ENCODE assay signal across 8 mouse cellular contexts in the genomic region with DNA sequence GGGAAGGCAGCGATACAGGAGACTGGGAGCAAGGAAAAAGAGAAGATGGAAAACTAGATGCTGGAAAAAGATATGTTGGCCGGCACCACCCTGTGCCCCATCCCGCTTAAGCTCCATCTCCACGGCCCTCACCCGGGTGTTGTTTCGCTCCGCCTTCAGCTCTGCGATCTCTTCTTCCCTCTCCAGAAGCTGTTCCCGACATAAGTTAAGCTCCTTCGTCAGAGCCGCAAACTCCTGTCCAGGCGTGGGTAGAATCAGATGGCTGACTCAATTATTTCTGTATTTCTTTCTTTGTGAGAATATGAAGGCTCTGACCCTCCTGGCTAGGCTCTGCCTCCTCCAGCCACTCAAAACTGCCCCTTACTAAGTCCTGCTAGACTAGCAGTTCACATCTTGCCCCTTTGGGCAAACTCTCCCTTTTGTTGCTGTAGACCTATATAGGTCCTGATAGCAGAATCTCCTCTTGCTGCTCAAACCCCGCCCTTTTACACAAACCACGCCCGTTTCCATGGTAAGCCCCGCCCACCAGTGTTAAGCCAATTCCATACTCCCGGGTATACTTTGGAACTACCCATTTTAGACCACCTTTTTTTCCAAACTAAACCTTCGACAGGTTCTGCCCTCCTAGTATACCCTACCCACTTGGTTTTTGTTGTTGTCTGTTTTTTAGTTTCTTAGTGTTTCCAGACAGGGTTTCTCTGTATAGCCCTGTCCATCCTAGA. TPM values are rescaled to one million over a fixed set of nuclear protein-coding genes. Genes with fewer than 3 reads are reported as not detected.
DNase-seq lines count a peak whose midpoint lies in the region; ATAC-seq and TF ChIP-seq lines count a peak whose summit lies in the region.

No protein-coding gene starts in this region.

- no peak for TF ChIP-seq RAD21 in CH12.LX (IDR thresholded peaks at IDR 0.05; ENCODE audit: low read depth, low read length)

- no peak for TF ChIP-seq CTCF in CH12.LX (conservative IDR thresholded peaks at IDR 0.05 in 1 of 2, IDR thresholded peaks at IDR 0.05 in 1 of 2; ENCODE audit: low read depth in 2 of 2, low read length in 2 of 2)

- in situ Hi-C loops in CH12.LX (cut with MboI; ENCODE audit: low pct_ligation_motif_present, low pct_unique_long_range_greater_than_20kb, low sequenced_read_pairs), result no loop called here

- no peak overlapping the region for H3K27ac ChIP-seq in heart, embryonic 10.5 days
- no peak overlapping the region for H3K27ac ChIP-seq in CH12.LX (ENCODE audit: insufficient read depth, low read depth)
- H3K27ac ChIP-seq in forebrain, embryonic 10.5 days, result no peak overlapping the region
- no peak overlapping the region for H3K27ac ChIP-seq in limb, embryonic 14.5 days (replicated peaks; ENCODE audit: low read depth, low read length)

- H3K9ac ChIP-seq in CH12.LX (ENCODE audit: insufficient read depth, low read depth), result no peak overlapping the region
- no peak overlapping the region for H3K9ac ChIP-seq in limb, embryonic 14.5 days (ENCODE audit: low read depth, low read length, severe bottlenecking)

- H3K27me3 ChIP-seq in heart, embryonic 10.5 days (ENCODE audit: insufficient read depth, poor library complexity, severe bottlenecking), result peaks cover 93% of the 10 kb centered on the region
- H3K27me3 ChIP-seq in CH12.LX (replicated peaks), result peaks cover 71% of the 10 kb centered on the region
- H3K27me3 ChIP-seq in forebrain, embryonic 10.5 days (ENCODE audit: poor library complexity, severe bottlenecking), result peaks cover 68% of the 10 kb centered on the region
- peaks cover 53% of the 10 kb centered on the region for H3K27me3 ChIP-seq in limb, embryonic 14.5 days (ENCODE audit: control insufficient read depth, insufficient read depth, low read length)

- H3K4me2 ChIP-seq in CH12.LX (ENCODE audit: insufficient read depth, low read depth, poor library complexity, severe bottlenecking), result peak overlapping the region; percentile 4; the same call in 1 of the 2 replicates
- H3K4me2 ChIP-seq in limb, embryonic 14.5 days (replicated peaks; ENCODE audit: low read depth, low read length, severe bottlenecking), result peak overlapping the region; percentile 85; the same call in 1 of the 2 replicates

- 42% methylated on average over 18 of the region's 18 CpGs for WGBS in heart, embryonic 10.5 days
- 54% methylated on average over 18 of the region's 18 CpGs for WGBS in forebrain, embryonic 10.5 days
- WGBS in limb, embryonic 14.5 days, result 47% methylated on average over 18 of the region's 18 CpGs

- DNase-seq in heart, embryonic 10.5 days (ENCODE audit: low spot score), result no peak
- DNase-seq in heart, adult 9 months (ENCODE audit: low spot score in 2 of 2), result no peak
- DNase-seq in CH12.LX (ENCODE audit: extremely low read depth), result no peak
- DNase-seq in forebrain, embryonic 10.5 days (ENCODE audit: extremely low spot score, low spot score), result no peak
- no peak for DNase-seq in limb, embryonic 14.5 days (ENCODE audit: low spot score)
- DNase-seq in gastrocnemius, adult 18-20 months (ENCODE audit: low spot score), result no peak
- DNase-seq in kidney, adult 8-10 months, result no peak
- DNase-seq in adipocyte (ENCODE audit: low spot score), result no peak

- dilution Hi-C loops in CH12.LX (cut with MboI; ENCODE audit: extremely low pct_ligation_motif_present, extremely low pct_unique_long_range_greater_than_20kb, low sequenced_read_pairs), result no loop called here

- no peak for TF ChIP-seq POLR2A in CH12.LX (IDR thresholded peaks at IDR 0.05; ENCODE audit: low read depth, low read length)
- TF ChIP-seq POLR2A in limb, embryonic 14.5 days (IDR thresholded peaks at IDR 0.05; ENCODE audit: borderline replicate concordance, extremely low read depth, insufficient read depth, insufficient read length), result no peak

- peak overlapping the region; percentile 63; the same call in 1 of the 2 replicates for H3K4me3 ChIP-seq in heart, embryonic 10.5 days
- no peak overlapping the region for H3K4me3 ChIP-seq in CH12.LX (replicated peaks in 1 of 3; ENCODE audit: low read depth in 2 of 3, low read length in 2 of 3, poor library complexity in 1 of 3)
- peak overlapping the region; percentile 68 for H3K4me3 ChIP-seq in forebrain, embryonic 10.5 days
- H3K4me3 ChIP-seq in limb, embryonic 14.5 days (replicated peaks; ENCODE audit: low read length), result peak overlapping the region; percentile 46; the same call in 1 of the 2 replicates

- H3K9me3 ChIP-seq in heart, embryonic 10.5 days, result no peaks in the 10 kb centered on the region
- H3K9me3 ChIP-seq in CH12.LX (replicated peaks; ENCODE audit: low read length), result peaks cover 2% of the 10 kb centered on the region
- no peaks in the 10 kb centered on the region for H3K9me3 ChIP-seq in forebrain, embryonic 10.5 days
- H3K9me3 ChIP-seq in limb, embryonic 14.5 days (ENCODE audit: control insufficient read depth, low read length), result no peaks in the 10 kb centered on the region

- no peaks in the 10 kb centered on the region for H3K36me3 ChIP-seq in heart, embryonic 10.5 days
- no peaks in the 10 kb centered on the region for H3K36me3 ChIP-seq in CH12.LX (replicated peaks in 1 of 2; ENCODE audit: control insufficient read depth in 1 of 2, insufficient read depth in 1 of 2, low read length in 1 of 2)
- H3K36me3 ChIP-seq in forebrain, embryonic 10.5 days (replicated peaks), result peaks cover 11% of the 10 kb centered on the region; the same call in 1 of the 2 replicates
- no peaks in the 10 kb centered on the region for H3K36me3 ChIP-seq in limb, embryonic 14.5 days (ENCODE audit: control insufficient read depth, insufficient read depth, low read length)

- no peaks in the 10 kb centered on the region for H3K79me2 ChIP-seq in CH12.LX (replicated peaks; ENCODE audit: control insufficient read depth, extremely low read depth, insufficient read depth, poor library complexity, severe bottlenecking)

- peaks cover 22% of the 10 kb centered on the region for H3K4me1 ChIP-seq in heart, embryonic 10.5 days
- peaks cover 0 to 25% of the 10 kb centered on the region in 2 experiments; a peak in 2 of 4 replicates for H3K4me1 ChIP-seq in CH12.LX (ENCODE audit: control insufficient read depth in 1 of 2, insufficient read depth in 2 of 2)
- peaks cover 28% of the 10 kb centered on the region for H3K4me1 ChIP-seq in forebrain, embryonic 10.5 days
- peaks cover 4% of the 10 kb centered on the region; the same call in 1 of the 2 replicates for H3K4me1 ChIP-seq in limb, embryonic 14.5 days (ENCODE audit: control insufficient read depth, insufficient read depth, low read length)

- no peak for TF ChIP-seq EP300 in CH12.LX (IDR thresholded peaks at IDR 0.05; ENCODE audit: low read length)

- no peak for ATAC-seq in limb, embryonic 14.5 days (ENCODE audit: low FRiP score, low read depth)

TF ChIP-seq in CH12.LX, 34 proteins besides CTCF, POLR2A, EP300 and RAD21 (continues in another document):
- no peak for TF ChIP-seq HCFC1 (IDR thresholded peaks at IDR 0.05; ENCODE audit: low read depth, low read length)
- TF ChIP-seq SIN3A (IDR thresholded peaks at IDR 0.05; ENCODE audit: low read length), result no peak

RNA-seq across cellular contexts. Expression of a gene that starts 6.3 kb away (rescaled TPM):
- 2.4 and 2.9 TPM in 2 replicates for polyA plus RNA-seq in heart, embryonic 10.5 days (2016; fragmentation: Nextera tagmentation; extraction: Ambion mirVana)
- total RNA-seq in CH12.LX (2012; rRNA removed), result 1.5 and 1.9 TPM in 2 replicates
- total RNA-seq in CH12.LX (2014; rRNA removed), result 0.21 and 0.32 TPM in 2 replicates
- 0.57 and 0.61 TPM in 2 replicates for polyA plus RNA-seq in CH12.LX (2012; ENCODE audit: insufficient read length, low read depth)
- polyA plus RNA-seq in forebrain, embryonic 10.5 days (2016; fragmentation: Nextera tagmentation; extraction: Ambion mirVana), result 6.0 and 8.9 TPM in 2 replicates
- polyA plus RNA-seq in limb, embryonic 14.5 days (2012; rRNA removed), result 12.3 and 13.8 TPM in 2 replicates
- 8.4 and 9.0 TPM in 2 replicates for polyA plus RNA-seq in limb, embryonic 14.5 days (2014; fragmentation: Nextera tagmentation; extraction: Ambion mirVana)
- total RNA-seq in gastrocnemius, adult 18-20 months (2021), result under 1 TPM; 0.11 to 0.21 TPM

RNA-seq across cellular contexts. Expression of a gene that starts 9.8 kb away (rescaled TPM):
- 0.59 and 1.4 TPM in 2 replicates for polyA plus RNA-seq in heart, embryonic 10.5 days (2016; fragmentation: Nextera tagmentation; extraction: Ambion mirVana)
- total RNA-seq in CH12.LX (2012; rRNA removed) (4.4 and 5.0 TPM in 2 replicates), CH12.LX (2014; rRNA removed) (3.5 and 3.8 TPM in 2 replicates)
- polyA plus RNA-seq in CH12.LX (2012; ENCODE audit: insufficient read length, low read depth), result 7.4 and 10.4 TPM in 2 replicates
- polyA plus RNA-seq in forebrain, embryonic 10.5 days (2016; fragmentation: Nextera tagmentation; extraction: Ambion mirVana), result 0.47 and 0.81 TPM in 2 replicates
- 4.1 and 4.7 TPM in 2 replicates for polyA plus RNA-seq in limb, embryonic 14.5 days (2012; rRNA removed)
- 1.7 and 2.2 TPM in 2 replicates for polyA plus RNA-seq in limb, embryonic 14.5 days (2014; fragmentation: Nextera tagmentation; extraction: Ambion mirVana)
- not detected for total RNA-seq in gastrocnemius, adult 18-20 months (2021)

RNA-seq across cellular contexts. Expression of a gene that starts 25.5 kb away (rescaled TPM):
- polyA plus RNA-seq in heart, embryonic 10.5 days (2016; fragmentation: Nextera tagmentation; extraction: Ambion mirVana), result 17.9 and 31.4 TPM in 2 replicates
- total RNA-seq in CH12.LX (2012; rRNA removed) (0.13 and 0.21 TPM in 2 replicates), CH12.LX (2014; rRNA removed) (not detected in 2 replicates)
- 0.10 and 0.16 TPM in 2 replicates for polyA plus RNA-seq in CH12.LX (2012; ENCODE audit: insufficient read length, low read depth)
- polyA plus RNA-seq in forebrain, embryonic 10.5 days (2016; fragmentation: Nextera tagmentation; extraction: Ambion mirVana), result 0.31 and 0.42 TPM in 2 replicates
- 9.5 and 17.9 TPM in 2 replicates for polyA plus RNA-seq in limb, embryonic 14.5 days (2012; rRNA removed)
- polyA plus RNA-seq in limb, embryonic 14.5 days (2014; fragmentation: Nextera tagmentation; extraction: Ambion mirVana), result 4.1 and 5.9 TPM in 2 replicates
- 100 to 1,000 TPM; 877 to 904 TPM for total RNA-seq in gastrocnemius, adult 18-20 months (2021)

RNA-seq across cellular contexts. Expression of a gene that starts 27.0 kb away (rescaled TPM):
- polyA plus RNA-seq in heart, embryonic 10.5 days (2016; fragmentation: Nextera tagmentation; extraction: Ambion mirVana), result 13.5 and 15.2 TPM in 2 replicates
- total RNA-seq in CH12.LX (2012; rRNA removed) (10.7 and 17.6 TPM in 2 replicates), CH12.LX (2014; rRNA removed) (8.6 and 12.0 TPM in 2 replicates)
- polyA plus RNA-seq in CH12.LX (2012; ENCODE audit: insufficient read length, low read depth), result 9.3 and 11.0 TPM in 2 replicates
- 8.3 and 8.9 TPM in 2 replicates for polyA plus RNA-seq in forebrain, embryonic 10.5 days (2016; fragmentation: Nextera tagmentation; extraction: Ambion mirVana)
- 42.6 and 46.1 TPM in 2 replicates for polyA plus RNA-seq in limb, embryonic 14.5 days (2012; rRNA removed)
- 15.8 TPM in 2 replicates for polyA plus RNA-seq in limb, embryonic 14.5 days (2014; fragmentation: Nextera tagmentation; extraction: Ambion mirVana)
- 10 to 100 TPM; 25.9 to 31.3 TPM for total RNA-seq in gastrocnemius, adult 18-20 months (2021)

RNA-seq across cellular contexts. Expression of a gene that starts 35.0 kb away (rescaled TPM):
- polyA plus RNA-seq in heart, embryonic 10.5 days (2016; fragmentation: Nextera tagmentation; extraction: Ambion mirVana), result 173 and 241 TPM in 2 replicates
- total RNA-seq in CH12.LX (2012; rRNA removed) (197 and 229 TPM in 2 replicates), CH12.LX (2014; rRNA removed) (182 and 212 TPM in 2 replicates)
- polyA plus RNA-seq in CH12.LX (2012; ENCODE audit: insufficient read length, low read depth), result 457 and 499 TPM in 2 replicates
- polyA plus RNA-seq in forebrain, embryonic 10.5 days (2016; fragmentation: Nextera tagmentation; extraction: Ambion mirVana), result 295 TPM in 2 replicates
- polyA plus RNA-seq in limb, embryonic 14.5 days (2012; rRNA removed), result 539 and 694 TPM in 2 replicates
- 69.7 and 73.7 TPM in 2 replicates for polyA plus RNA-seq in limb, embryonic 14.5 days (2014; fragmentation: Nextera tagmentation; extraction: Ambion mirVana)
- total RNA-seq in gastrocnemius, adult 18-20 months (2021), result 10 to 100 TPM; 60.3 to 65.4 TPM

Comparison
In these comparisons a context has a peak if more than half of its experiments do, and no peak if none do; other contexts are left out.
1. H3K4me3 ChIP-seq: peak in heart, embryonic 10.5 days (single experiment), forebrain, embryonic 10.5 days (single experiment) and limb, embryonic 14.5 days (single experiment); none in CH12.LX (0 of 3).